Mouse (Mus musculus): ENCODE data around the gene Cplx3. TPM values are rescaled to one million over a fixed set of nuclear protein-coding genes. Genes with fewer than 3 reads are reported as not detected.

Cplx3 gene
- total and polyA plus RNA-seq, 3 experiments: 0.09 TPM; not detected in 2

GRCm38 (mm10) chr9:57641022-57641421 is 34.9 kb upstream of the Cplx3 start:
- Histone ChIP-seq H3K27me3 (replicated peaks) (no peaks in the 10 kb centered on the region), H3K4me2 (ENCODE audit: insufficient read depth, low read depth, poor library complexity, severe bottlenecking) (peak overlapping the region; percentile 79), H3K27ac (ENCODE audit: insufficient read depth, low read depth) (peak overlapping the region; percentile 96), H3K4me1 (ENCODE audit: control insufficient read depth in 1 of 2, insufficient read depth in 2 of 2) (peaks cover 31 to 69% of the 10 kb centered on the region in 2 experiments), H3K36me3 (replicated peaks in 1 of 2; ENCODE audit: control insufficient read depth in 1 of 2, insufficient read depth in 1 of 2, low read length in 1 of 2) (peaks cover 3 to 24% of the 10 kb centered on the region in 2 experiments), H3K4me3 (replicated peaks in 1 of 3; ENCODE audit: low read depth in 2 of 3, low read length in 2 of 3, poor library complexity in 1 of 3) (no peak overlapping the region), H3K9me3 (replicated peaks; ENCODE audit: low read length) (no peaks in the 10 kb centered on the region), H3K79me2 (replicated peaks; ENCODE audit: control insufficient read depth, extremely low read depth, insufficient read depth, poor library complexity, severe bottlenecking) (peaks cover 81% of the 10 kb centered on the region), H3K9ac (ENCODE audit: insufficient read depth, low read depth) (0 out of 2 replicates have a peak overlapping the region, but pooled peaks have one; percentile 7)
- in situ Hi-C loops (cut with MboI; ENCODE audit: low pct_ligation_motif_present, low pct_unique_long_range_greater_than_20kb, low sequenced_read_pairs) (no loop called here), dilution Hi-C loops (cut with MboI; ENCODE audit: extremely low pct_ligation_motif_present, extremely low pct_unique_long_range_greater_than_20kb, low sequenced_read_pairs) (no loop called here)
- TF ChIP-seq SMC3 (IDR thresholded peaks at IDR 0.05; ENCODE audit: low read depth, low read length): no peak
- no peak for TF ChIP-seq JUND (conservative IDR thresholded peaks at IDR 0.05; ENCODE audit: low read depth, low read length)
- TF ChIP-seq HCFC1 (IDR thresholded peaks at IDR 0.05; ENCODE audit: low read depth, low read length): no peak
- TF ChIP-seq ZNF384 (IDR thresholded peaks at IDR 0.05; ENCODE audit: low read depth, low read length): no peak
- no peak for TF ChIP-seq MAZ (IDR thresholded peaks at IDR 0.05; ENCODE audit: low read depth, low read length)
- TF ChIP-seq USF1 (IDR thresholded peaks at IDR 0.05; ENCODE audit: low read depth, low read length): no peak
- no peak for TF ChIP-seq RCOR1 (conservative IDR thresholded peaks at IDR 0.05; ENCODE audit: low read depth, low read length)
- no peak for TF ChIP-seq MYC (IDR thresholded peaks at IDR 0.05; ENCODE audit: low read depth, low read length)
- no peak for TF ChIP-seq KAT2A (IDR thresholded peaks at IDR 0.05; ENCODE audit: insufficient replicate concordance, low read length)
- TF ChIP-seq ZC3H11A (IDR thresholded peaks at IDR 0.05; ENCODE audit: low read depth, low read length): no peak
- TF ChIP-seq ELF1 (IDR thresholded peaks at IDR 0.05; ENCODE audit: low read depth, low read length): no peak
- no peak for TF ChIP-seq JUN (IDR thresholded peaks at IDR 0.05; ENCODE audit: insufficient read depth, low read depth, low read length)
- no peak for TF ChIP-seq UBTF (IDR thresholded peaks at IDR 0.05; ENCODE audit: low read depth, low read length)
- TF ChIP-seq CHD1 (IDR thresholded peaks at IDR 0.05; ENCODE audit: low read depth, low read length): no peak
- no peak for TF ChIP-seq TBP (conservative IDR thresholded peaks at IDR 0.05; ENCODE audit: low read depth, low read length)
- TF ChIP-seq SIN3A (IDR thresholded peaks at IDR 0.05; ENCODE audit: low read length): no peak
- no peak for TF ChIP-seq POLR2AphosphoS2 (IDR thresholded peaks at IDR 0.05; ENCODE audit: low read depth, low read length)
- no peak for TF ChIP-seq POLR2A (IDR thresholded peaks at IDR 0.05; ENCODE audit: low read depth, low read length)
- no peak for DNase-seq (ENCODE audit: extremely low read depth)

DNA sequence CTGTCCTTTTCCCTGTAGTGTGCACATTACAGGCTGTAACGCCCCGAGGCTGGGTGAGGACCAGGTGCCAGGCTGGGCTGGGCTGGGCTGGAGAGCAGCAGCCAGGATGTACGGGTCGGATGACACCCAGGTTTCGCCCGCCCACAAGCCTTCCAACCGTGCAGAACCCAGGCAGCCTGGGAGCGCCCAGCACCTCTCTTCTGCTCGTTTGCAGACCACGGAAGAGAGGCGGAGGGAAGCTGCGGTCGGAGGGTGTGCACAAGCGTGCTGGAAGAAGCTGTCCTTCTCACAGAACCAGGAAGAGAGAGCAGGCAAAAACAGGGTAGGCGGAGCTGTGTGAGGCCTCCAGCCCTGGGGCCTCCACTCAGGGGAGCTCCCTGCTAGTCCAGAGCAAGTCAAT is 34.3 kb upstream of the Cplx3 start:
- peak overlapping the region in 2 of 3 experiments; percentile 16 to 31 for H3K4me3 ChIP-seq (replicated peaks in 1 of 3; ENCODE audit: low read depth in 2 of 3, low read length in 2 of 3, poor library complexity in 1 of 3)
- peak; percentile 97 for DNase-seq (ENCODE audit: extremely low read depth)
- peaks cover 3 to 26% of the 10 kb centered on the region in 2 experiments for H3K36me3 ChIP-seq (replicated peaks in 1 of 2; ENCODE audit: control insufficient read depth in 1 of 2, insufficient read depth in 1 of 2, low read length in 1 of 2)
- H3K27ac ChIP-seq (ENCODE audit: insufficient read depth, low read depth): peak overlapping the region; percentile 96
- peaks cover 87% of the 10 kb centered on the region for H3K79me2 ChIP-seq (replicated peaks; ENCODE audit: control insufficient read depth, extremely low read depth, insufficient read depth, poor library complexity, severe bottlenecking)
- H3K4me1 ChIP-seq (ENCODE audit: control insufficient read depth in 1 of 2, insufficient read depth in 2 of 2): peaks cover 33 to 74% of the 10 kb centered on the region in 2 experiments
- H3K9me3 ChIP-seq (replicated peaks; ENCODE audit: low read length): no peaks in the 10 kb centered on the region
- no peaks in the 10 kb centered on the region for H3K27me3 ChIP-seq (replicated peaks)
- H3K9ac ChIP-seq (ENCODE audit: insufficient read depth, low read depth): peak overlapping the region; percentile 39; the same call in 1 of the 2 replicates
- in situ Hi-C loops (cut with MboI; ENCODE audit: low pct_ligation_motif_present, low pct_unique_long_range_greater_than_20kb, low sequenced_read_pairs): no loop called here
- H3K4me2 ChIP-seq (ENCODE audit: insufficient read depth, low read depth, poor library complexity, severe bottlenecking): peak overlapping the region; percentile 94
- dilution Hi-C loops (cut with MboI; ENCODE audit: extremely low pct_ligation_motif_present, extremely low pct_unique_long_range_greater_than_20kb, low sequenced_read_pairs): no loop called here
- peak; percentile 71 for TF ChIP-seq IRF4 (IDR thresholded peaks at IDR 0.05; ENCODE audit: low read depth, low read length)
- peak; percentile 75; the same call in 1 of the 2 replicates for TF ChIP-seq TBP (conservative IDR thresholded peaks at IDR 0.05; ENCODE audit: low read depth, low read length)
- peak; percentile 96 for TF ChIP-seq ETS1 (conservative IDR thresholded peaks at IDR 0.05; ENCODE audit: low read depth, low read length)
- TF ChIP-seq EP300 (IDR thresholded peaks at IDR 0.05; ENCODE audit: low read length): peak; percentile 73
- TF ChIP-seq E2F4 (IDR thresholded peaks at IDR 0.05; ENCODE audit: insufficient replicate concordance, low read depth, low read length): no peak
- peak; percentile 82; the same call in 1 of the 2 replicates for TF ChIP-seq MAZ (IDR thresholded peaks at IDR 0.05; ENCODE audit: low read depth, low read length)
- no peak for TF ChIP-seq KAT2A (IDR thresholded peaks at IDR 0.05; ENCODE audit: insufficient replicate concordance, low read length)
- TF ChIP-seq ELF1 (IDR thresholded peaks at IDR 0.05; ENCODE audit: low read depth, low read length): peak; percentile 96
- TF ChIP-seq CTCF (conservative IDR thresholded peaks at IDR 0.05 in 1 of 2, IDR thresholded peaks at IDR 0.05 in 1 of 2; ENCODE audit: low read depth in 2 of 2, low read length in 2 of 2): no peak
- 0 out of 2 replicates have a peak, but pooled peaks have one; percentile 49 for TF ChIP-seq MYC (IDR thresholded peaks at IDR 0.05; ENCODE audit: low read depth, low read length)
- TF ChIP-seq MXI1 (IDR thresholded peaks at IDR 0.05; ENCODE audit: low read depth, low read length): peak; percentile 87
- peak; percentile 42; the same call in 1 of the 2 replicates for TF ChIP-seq ZMIZ1 (IDR thresholded peaks at IDR 0.05; ENCODE audit: low read depth, low read length)
- no peak for TF ChIP-seq ZKSCAN1 (IDR thresholded peaks at IDR 0.05; ENCODE audit: borderline replicate concordance, low read depth, low read length)
- no peak for TF ChIP-seq ZNF384 (IDR thresholded peaks at IDR 0.05; ENCODE audit: low read depth, low read length)
- no peak for TF ChIP-seq USF1 (IDR thresholded peaks at IDR 0.05; ENCODE audit: low read depth, low read length)
- TF ChIP-seq POLR2AphosphoS2 (IDR thresholded peaks at IDR 0.05; ENCODE audit: low read depth, low read length): no peak
- TF ChIP-seq MAFK (IDR thresholded peaks at IDR 0.05; ENCODE audit: insufficient replicate concordance, low read length): 0 out of 2 replicates have a peak, but pooled peaks have one; percentile 43
- TF ChIP-seq CHD2 (IDR thresholded peaks at IDR 0.05; ENCODE audit: low read length): no peak
- TF ChIP-seq HCFC1 (IDR thresholded peaks at IDR 0.05; ENCODE audit: low read depth, low read length): peak; percentile 49; the same call in 1 of the 2 replicates
- TF ChIP-seq SMC3 (IDR thresholded peaks at IDR 0.05; ENCODE audit: low read depth, low read length): no peak; the same call in 1 of the 2 replicates
- no peak for TF ChIP-seq RAD21 (IDR thresholded peaks at IDR 0.05; ENCODE audit: low read depth, low read length)
- no peak for TF ChIP-seq NELFE (IDR thresholded peaks at IDR 0.05; ENCODE audit: low read depth, low read length)
- no peak for TF ChIP-seq PAX5 (IDR thresholded peaks at IDR 0.05; ENCODE audit: low read length)
